Mouse (Mus musculus) CD8-positive naive resting alpha-beta T cell, adult 2 months (primary cell): ENCODE results near the gene Cyp2d11.

Source experiments
- DNase-seq, 2 experiments: peaks; one replicate each; pipeline ENCODE4 v3.0.0; 2022; ENCODE audit warnings: low read depth in 2 of 2, low spot score in 2 of 2

Cyp2d11 gene

DNA sequence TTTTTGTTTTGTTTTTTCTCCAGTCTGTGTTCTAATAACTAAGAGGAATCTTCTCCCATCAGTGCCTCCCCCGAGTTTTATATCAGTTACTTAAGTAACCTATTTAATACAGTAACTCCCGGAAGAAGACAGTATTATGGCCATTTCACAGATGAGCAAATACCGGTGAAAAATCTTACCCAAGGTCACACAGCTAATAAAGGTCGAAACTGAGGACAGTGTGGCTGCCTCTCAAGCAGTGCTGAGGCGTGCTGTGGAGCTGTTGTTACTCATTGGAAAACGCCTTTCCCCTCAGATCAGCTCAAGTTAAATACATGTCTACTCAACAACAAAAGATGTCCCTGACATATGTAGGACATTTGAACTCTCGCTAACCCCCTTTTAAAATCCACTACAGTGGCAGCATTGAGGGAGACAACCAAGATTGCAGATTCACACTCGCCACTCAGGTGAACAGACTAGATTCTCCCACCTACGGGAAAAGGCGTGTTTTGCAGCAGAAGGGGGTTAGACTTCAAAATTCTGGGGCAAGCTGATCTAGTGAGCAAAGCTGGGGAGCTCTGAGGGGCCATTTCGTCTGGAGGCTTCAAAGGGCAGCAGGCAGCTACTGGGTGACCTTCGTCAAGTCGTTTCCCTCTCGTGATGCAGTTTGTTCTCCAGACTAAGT is 40.6 kb downstream of the Cyp2d11 start:
- no peak for DNase-seq

DNA sequence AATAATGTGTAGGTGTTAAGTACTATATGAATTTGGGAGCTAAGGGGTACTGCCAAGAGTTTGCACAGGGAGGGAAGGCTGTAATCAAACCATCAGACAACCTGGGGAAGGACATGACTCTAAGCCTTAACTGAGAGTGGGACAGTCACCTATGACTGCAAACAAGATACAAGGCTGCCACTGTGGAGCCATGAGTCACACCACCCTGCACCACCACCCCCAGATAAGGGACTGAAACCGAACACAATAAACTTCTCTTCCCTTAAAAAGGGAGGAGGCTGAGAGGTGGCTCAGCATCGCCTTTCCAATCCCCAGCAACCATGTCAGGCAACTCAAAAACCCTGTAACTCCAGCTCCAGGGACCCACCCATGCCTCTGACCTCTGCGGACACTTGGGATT is 42.3 kb downstream of the Cyp2d11 start:
- no peak for DNase-seq

DNA sequence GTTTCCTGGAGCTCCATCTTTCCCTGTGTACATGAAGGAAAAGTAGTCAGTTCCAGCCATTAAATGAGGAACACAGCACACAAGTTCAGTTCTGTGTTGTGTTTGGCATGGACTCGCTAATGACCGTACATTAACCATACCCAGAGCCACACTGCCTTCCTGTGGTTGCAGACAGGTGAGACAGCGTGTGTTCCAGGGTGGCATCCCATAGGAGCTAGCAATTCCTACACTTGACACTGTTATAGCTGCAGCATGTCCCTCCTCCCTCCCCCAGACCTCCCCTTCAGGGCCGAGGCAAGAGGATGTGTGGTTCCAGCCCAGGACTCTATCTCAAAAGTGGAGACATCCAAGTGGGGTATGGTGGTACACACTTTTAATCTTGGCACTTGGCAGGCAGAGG is 43.5 kb downstream of the Cyp2d11 start:
- DNase-seq: no peak

DNA sequence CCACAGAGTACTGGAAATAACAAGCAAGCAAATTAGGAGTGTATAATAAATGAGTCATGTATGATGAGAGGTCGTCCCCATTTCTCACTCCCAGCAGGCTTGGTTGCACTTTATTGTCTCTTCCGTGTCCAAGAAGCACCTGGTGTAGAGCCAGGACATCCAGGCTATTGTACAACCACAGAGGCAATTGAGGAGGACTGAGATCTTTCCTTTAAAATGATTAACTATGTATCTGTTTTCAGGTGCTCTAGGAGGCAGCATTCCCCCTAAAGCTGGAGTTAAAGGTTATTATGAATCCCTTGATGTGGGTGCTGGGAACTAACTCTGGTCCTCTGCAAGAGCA is 44.9 kb downstream of the Cyp2d11 start:
- no peak for DNase-seq

DNA sequence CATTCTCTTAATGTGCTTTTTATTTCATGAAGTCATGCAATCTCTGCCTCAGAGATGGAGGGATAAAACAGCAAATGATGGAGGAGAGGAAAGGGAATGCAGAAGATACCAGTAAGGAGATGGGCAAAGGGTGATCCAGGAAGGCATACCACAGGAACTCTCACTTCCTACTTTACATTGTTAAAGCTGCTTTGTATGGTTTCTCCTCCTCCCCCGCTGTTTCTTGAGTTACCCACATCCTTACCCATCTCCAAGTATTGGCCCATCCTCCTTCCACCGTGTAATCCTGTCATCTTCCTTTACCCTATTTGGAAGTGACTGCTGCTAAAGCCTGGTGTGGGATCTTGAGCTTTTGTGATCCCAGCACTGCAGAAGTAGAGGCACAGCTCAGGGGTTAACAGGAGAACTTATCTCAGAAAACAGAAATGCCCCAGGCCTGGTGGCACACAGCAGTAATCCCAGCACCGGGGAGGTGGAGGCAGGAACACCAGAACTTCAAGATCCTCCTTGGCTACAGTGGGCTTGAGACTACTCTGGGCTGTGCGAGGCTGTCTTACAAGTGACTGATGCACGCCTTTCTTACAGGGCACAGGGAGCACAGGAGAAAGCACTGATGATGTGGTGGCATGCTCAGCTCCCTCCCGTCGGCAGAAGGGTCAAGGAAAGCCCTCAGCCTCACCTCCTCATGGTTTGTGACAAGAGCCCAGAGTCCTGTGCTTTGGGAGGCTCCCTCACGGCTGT is 45.4 kb downstream of the Cyp2d11 start:
- DNase-seq: no peak

DNA sequence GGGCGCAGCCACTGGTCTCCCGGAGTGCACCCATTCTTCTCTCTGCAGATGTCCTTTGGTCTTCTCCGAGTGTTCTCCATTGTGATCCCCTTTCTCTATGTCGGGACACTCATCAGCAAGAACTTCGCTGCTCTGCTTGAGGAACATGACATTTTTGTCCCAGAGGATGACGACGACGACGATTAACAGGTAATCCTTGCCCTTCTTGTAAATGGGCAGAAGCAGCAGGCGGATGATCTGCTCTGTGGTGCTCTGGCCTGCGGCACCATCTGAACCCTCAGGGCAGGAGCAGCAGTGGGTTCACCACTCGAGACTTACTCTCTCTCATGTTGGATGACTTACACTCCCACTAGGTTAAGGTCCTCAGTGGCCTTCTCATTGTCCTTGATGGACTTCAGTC is 46.0 kb downstream of the Cyp2d11 start:
- DNase-seq: no peak

DNA sequence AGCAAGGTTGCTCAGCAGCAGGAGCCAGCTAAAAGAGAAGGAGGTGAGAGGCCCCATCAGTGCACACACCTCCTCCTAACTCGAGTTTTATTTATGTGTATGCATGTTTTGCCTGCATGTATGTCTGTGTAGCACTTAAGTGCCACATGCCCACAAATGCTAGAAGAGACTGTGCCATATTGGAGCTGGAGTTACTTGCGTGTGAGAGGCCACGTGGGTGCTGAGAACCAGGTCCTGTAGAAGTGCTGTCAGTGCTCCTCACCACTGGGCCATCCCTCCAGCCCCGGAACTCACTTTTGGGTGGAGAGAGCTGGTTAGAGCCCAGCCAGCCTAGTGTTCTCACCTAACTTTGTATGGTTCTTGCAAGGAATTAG is 46.5 kb downstream of the Cyp2d11 start:
- no peak for DNase-seq

DNA sequence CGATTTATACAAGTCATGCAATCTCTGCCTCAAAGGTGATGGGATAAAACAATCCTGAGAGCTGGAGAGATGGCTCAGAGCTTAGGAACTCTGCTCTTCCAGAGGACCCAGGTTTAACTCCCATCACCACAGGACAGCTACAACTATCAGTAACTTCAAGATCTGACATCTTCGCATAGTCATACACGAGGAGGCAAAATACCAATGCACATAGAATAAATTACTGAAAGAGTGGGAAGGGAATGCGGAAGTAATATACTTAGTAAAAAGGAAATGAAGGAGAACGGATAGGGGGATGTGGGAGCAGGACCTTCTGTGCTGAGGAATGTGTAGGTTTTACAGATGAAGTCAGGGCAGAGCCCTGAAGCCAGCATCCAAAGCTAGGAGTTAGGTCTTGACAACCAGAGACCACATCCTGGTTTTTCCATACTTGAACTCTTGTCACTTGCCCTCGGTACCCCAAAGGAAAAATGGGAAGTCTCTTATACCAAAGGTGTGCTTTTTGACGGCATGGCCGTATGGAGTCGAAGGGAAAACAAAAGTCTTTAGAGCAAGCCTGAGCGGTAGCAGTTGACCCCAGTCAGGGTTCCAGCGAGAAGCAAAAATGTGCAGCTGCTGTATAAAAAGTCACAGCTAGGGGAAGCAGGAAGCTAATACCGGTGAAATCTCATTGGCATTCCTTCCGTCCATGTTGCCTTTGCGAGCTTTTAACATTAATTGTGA is 47.1 kb downstream of the Cyp2d11 start:
- DNase-seq: no peak

DNA sequence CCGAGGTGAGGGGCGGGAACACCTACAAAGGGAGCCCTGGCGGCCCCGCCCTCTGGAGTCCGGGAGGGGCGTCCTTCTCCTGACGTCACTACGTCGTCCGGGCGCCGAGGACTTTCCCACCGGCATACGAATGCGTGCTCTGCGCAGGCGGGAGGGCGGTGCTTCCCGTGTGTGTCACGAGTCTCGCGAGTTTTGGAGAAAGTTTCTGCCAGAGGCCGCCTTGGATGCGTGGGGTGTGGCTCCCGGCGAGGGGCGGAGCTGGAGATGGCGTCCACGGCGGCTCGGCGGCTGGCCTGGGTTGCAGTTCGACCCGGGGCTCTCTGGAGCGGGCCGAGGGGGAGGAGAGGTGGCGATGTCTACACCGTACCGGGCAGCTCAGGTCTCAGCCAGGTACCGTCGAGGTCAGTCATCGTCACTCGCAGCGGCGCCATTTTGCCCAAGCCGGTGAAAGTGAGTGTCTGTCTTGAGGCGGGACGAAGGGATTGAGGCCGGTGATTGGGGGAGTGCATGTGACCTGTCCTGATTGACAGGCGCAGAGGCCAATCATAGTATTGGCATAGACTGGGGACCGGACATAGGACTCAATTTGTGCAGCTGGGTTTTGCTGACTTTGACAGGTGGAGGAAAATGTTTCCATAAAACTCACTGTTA is 47.9 kb downstream of the Cyp2d11 start:
- peak; percentile 96 for DNase-seq

DNA sequence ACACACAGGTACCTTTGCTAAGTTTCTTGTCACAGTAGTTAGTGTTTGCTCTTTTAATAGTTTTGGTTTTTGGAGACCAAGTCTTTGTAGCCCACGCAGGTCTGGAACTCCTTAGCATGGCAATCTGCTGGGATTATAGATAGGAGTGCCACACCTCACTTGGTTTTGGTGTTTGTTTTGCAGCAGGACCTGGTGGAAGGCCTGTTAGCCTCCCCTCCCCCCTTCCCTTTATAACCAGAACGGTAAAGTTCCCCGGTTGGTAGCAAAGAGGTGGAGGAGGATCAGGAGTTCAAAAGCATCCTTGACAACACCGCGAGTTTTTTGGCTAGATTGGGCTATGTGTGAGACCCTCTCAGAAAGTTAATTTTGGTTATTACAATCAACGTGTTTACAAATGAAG is 48.9 kb downstream of the Cyp2d11 start:
- DNase-seq: no peak

DNA sequence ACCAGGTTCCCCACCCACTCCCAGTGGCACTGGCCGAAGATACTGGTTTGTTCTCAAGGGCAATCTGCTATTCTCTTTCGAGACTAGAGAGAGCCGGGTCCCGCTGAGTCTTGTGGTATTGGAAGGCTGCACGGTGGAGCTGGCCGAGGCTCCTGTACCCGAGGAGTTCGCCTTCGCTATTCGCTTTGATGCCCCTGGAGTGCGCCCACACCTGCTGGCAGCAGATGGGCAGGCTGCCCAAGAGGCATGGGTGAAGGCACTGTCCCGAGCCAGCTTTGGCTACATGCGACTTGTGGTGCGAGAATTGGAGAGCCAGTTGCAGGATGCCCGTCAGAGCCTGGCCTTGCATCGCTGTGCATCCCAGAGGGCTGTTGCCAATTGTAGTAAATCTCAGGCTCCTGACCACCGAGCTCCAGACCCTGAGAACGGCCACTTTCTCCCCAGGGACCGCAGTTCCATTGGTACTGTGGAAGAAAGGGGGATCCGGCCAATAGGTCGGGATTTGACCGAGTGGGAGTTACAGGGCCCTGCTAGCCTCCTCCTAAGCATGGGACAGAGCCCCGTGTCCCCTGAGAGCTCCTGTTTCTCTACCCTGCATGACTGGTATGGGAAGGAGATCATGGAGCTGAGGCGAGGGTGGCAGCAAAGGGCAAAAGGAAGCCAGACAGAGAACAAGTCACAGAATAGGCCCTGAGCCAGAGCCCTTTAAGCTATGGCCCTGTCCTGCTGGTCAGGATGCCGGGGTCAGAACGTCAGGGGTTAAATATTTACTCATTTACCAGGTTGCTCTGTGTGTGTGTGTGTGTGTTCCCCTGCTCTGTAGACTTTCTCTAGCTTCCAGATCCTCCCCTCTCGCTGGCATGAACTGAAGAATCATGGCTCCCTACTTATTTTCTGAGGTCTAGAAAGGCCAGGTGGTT is 50.2 kb downstream of the Cyp2d11 start:
- DNase-seq: no peak

DNA sequence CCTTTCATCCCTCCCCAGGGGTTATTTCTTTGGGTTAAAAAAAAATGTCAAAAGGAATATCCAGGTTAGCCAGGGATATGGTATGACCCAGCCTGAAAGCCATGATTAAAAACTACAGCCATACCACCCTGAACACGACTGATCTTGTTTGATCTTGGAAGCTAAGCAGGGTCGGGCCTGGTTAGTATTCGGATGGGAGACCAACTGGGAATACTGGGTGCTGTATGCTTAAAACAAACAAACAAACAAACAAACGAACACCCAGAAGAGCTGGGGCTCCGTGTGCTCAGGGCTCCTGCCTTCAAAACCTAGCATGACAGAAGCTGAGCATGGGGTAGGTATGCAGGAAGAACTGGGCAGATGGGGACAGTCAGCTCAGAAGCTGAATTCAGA is 51.3 kb downstream of the Cyp2d11 start:
- no peak for DNase-seq

DNA sequence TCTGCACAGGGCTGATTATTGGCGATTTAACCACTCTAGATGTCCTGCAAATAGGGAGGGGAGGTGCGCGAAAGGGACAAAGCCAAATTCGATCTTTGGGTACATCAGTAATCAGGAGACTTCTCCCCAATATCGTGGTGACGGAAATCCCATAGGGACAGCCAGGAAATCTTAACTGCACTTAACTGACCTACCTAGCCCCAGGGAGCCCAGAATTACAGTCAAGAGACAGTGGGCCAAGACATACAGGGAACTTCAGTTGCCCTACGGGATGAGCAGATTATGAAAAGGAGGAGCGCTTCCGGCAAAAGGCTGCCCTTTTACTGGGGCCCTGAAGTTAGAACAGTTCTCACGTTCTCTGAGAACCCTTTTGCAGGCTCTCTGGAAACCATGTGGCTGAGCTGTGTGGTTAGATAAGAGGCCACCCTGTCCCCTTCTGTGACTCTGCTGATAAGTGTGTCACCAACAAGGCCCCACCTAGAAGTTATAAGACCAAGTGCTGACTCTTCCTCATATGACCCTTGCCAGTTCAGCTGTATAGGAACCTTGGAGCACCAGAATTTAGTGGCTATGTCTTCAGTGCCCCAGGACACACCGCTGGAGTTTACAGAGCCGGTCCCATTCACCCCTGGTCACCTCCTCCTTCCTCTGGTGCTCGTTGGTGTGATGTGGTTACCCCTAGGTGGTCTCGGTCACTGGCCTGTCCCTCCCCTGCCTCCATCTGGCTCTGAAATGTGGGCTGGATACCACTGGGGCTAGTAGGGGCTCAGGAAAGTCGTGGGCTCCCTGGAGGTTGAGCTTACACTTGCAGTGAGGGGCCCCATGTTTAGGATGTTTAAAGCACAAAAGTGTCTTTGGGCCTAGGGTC is 51.9 kb downstream of the Cyp2d11 start:
- DNase-seq: no peak

DNA sequence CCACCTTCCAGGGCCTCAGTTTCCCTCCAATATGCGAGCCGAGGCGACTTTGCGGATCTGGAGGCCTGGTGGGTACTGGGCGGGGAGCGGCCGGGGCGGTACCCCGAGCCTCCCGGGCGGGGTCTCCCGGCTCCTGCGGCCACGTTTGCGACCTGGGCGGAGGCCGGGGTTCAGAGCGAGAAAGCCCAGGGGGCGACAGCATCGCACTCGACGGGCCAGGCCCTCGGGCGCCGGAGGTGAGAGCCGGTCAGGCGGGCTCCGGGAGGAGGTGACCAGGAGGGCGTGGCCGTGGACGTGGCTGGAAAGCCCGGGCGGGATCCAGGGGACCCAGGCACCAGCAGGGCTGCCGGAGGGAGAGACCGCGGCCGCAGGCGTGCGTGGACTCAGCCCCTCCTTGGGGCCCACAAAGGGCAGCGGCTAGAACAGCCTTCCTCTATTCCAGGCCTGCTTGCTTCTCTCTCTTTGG is 52.8 kb downstream of the Cyp2d11 start:
- DNase-seq: no peak

DNA sequence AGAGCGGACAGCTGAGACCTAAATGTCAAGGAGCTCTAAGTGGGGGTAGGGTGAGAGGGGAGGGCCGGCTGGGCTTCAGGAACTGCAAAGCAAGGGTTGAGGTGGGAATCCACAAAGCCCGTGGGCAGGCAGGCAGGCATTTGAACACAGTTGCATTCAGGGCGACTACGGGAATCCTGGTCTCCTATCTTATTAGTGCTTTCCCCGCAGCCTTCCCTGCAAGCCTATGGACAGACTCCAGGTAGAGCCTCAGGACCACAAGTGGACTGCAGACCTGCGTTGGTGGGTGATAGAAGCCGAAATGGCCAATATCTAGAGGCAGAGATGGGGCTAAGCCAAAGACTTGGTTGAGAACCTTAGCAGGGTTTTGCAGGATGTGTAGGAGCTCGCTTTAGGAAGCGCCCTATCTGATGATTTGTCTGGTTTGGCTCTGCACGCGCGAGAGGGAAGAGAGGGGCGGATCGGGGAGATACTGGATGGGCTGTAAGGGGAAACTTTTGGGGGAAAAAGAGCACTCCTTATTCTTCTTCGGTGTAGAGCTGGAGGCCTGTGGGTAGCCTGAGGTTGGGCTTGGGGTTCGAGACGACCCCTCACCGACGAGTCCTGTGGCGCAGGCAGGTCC is 53.3 kb downstream of the Cyp2d11 start:
- DNase-seq: no peak

DNA sequence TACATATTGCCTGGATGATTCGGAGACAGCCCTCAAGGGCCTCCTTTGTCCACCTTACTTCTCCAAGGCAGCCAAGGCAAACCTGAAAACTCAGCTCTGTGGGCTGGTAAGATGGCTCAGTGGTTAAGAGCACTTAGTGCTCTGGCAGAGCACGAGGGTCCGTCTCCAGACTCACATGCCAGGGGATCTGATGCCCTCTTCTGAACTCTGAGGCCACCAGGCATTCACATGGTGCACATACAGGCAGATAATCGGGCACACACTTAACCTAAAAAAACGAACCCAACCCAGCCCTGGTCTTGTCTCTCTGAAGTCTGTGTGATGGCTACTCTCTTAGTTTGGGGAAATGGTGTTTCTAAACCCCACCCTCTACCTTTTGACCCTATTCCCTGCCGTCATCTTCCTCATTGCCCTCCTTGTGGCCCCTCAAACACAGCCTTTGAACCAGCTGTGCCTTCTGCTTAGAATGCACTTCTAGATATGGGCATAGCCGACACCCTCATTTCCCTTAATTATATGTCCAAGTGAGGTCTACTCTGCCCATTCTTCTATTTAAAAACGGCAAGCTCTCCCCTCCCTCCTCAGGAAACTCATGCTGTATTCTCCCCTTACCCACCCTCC is 54.1 kb downstream of the Cyp2d11 start:
- DNase-seq: no peak
